Mouse (Mus musculus) liver, embryonic 14.5 days (tissue): ENCODE data around the gene Khk.

ENCODE experiments used
- CTCF ChIP-seq: IDR thresholded peaks from 2 replicates; pipeline ENCODE4 v1.5.1; 2016; ENCODE audit warnings: antibody characterized with exemption, low read depth, control low read depth
- EP300 ChIP-seq: IDR thresholded peaks from 2 replicates; pipeline ENCODE4 v1.6.1; 2016; ENCODE audit warnings: antibody characterized with exemption, low read depth

GRCm38 (mm10) chr5:30918691-30919090 lies 2.5 kb upstream of the Khk start:
- no peak for TF ChIP-seq CTCF
- TF ChIP-seq EP300 = no peak
